Mouse (Mus musculus): Measurements from ENCODE around the gene Tmem45b. TPM values are rescaled to one million over a fixed set of nuclear protein-coding genes. Genes with fewer than 3 reads are reported as not detected.

Tmem45b gene
- total RNA-seq, 1 experiment, result 2.0 TPM

- no peaks in the 10 kb centered on the region for H3K9me3 ChIP-seq (ENCODE audit: control insufficient read depth, insufficient read depth, low read depth, low read length)
- H3K4me1 ChIP-seq (ENCODE audit: control insufficient read depth in 2 of 2, insufficient read depth in 2 of 2, low read length in 2 of 2, poor library complexity in 1 of 2), result peaks cover 0 to 2% of the 10 kb centered on the region in 2 experiments; a peak in 1 of 4 replicates
- no peak overlapping the region for H3K27ac ChIP-seq (ENCODE audit: insufficient read depth, low read depth, low read length, poor library complexity, severe bottlenecking)
- no peak for TF ChIP-seq ZNF384 (IDR thresholded peaks at IDR 0.05; ENCODE audit: low read depth, low read length)
- TF ChIP-seq CHD2 (IDR thresholded peaks at IDR 0.05; ENCODE audit: low read depth, low read length), result no peak
- TF ChIP-seq ZC3H11A (IDR thresholded peaks at IDR 0.05; ENCODE audit: borderline replicate concordance, low read depth, low read length), result no peak
- no peak for TF ChIP-seq MAFK (IDR thresholded peaks at IDR 0.05; ENCODE audit: insufficient read depth, low read depth, low read length)
- no peak for TF ChIP-seq HCFC1 (IDR thresholded peaks at IDR 0.05; ENCODE audit: borderline replicate concordance, insufficient read depth, low read length)
- H3K4me3 ChIP-seq (ENCODE audit: insufficient read depth in 1 of 2, low read depth in 1 of 2, low read length in 2 of 2, poor library complexity in 1 of 2, severe bottlenecking in 1 of 2), result no peak overlapping the region
- no peaks in the 10 kb centered on the region for H3K36me3 ChIP-seq (ENCODE audit: control insufficient read depth, insufficient read depth, low read length, poor library complexity, severe bottlenecking)
- no peak for DNase-seq (ENCODE audit: low read depth, low spot score)
- in situ Hi-C loops (cut with MboI; ENCODE audit: low sequenced_read_pairs in 2 of 2, unreplicated experiment in 2 of 2), result no loop called here
- no peak overlapping the region for H3K9ac ChIP-seq (ENCODE audit: insufficient read depth, low read depth, low read length, poor library complexity, severe bottlenecking)
Measured at GRCm38 (mm10) chr9:31452166-31452565, 12.1 kb downstream of the Tmem45b start.

- H3K36me3 ChIP-seq (ENCODE audit: control insufficient read depth, insufficient read depth, low read length, poor library complexity, severe bottlenecking), result no peaks in the 10 kb centered on the region
- no peak overlapping the region for H3K27ac ChIP-seq (ENCODE audit: insufficient read depth, low read depth, low read length, poor library complexity, severe bottlenecking)
- H3K9me3 ChIP-seq (ENCODE audit: control insufficient read depth, insufficient read depth, low read depth, low read length), result no peaks in the 10 kb centered on the region
- TF ChIP-seq HCFC1 (IDR thresholded peaks at IDR 0.05; ENCODE audit: borderline replicate concordance, insufficient read depth, low read length), result no peak
- no peak for TF ChIP-seq CHD2 (IDR thresholded peaks at IDR 0.05; ENCODE audit: low read depth, low read length)
- no peak for TF ChIP-seq ZC3H11A (IDR thresholded peaks at IDR 0.05; ENCODE audit: borderline replicate concordance, low read depth, low read length)
- TF ChIP-seq MAFK (IDR thresholded peaks at IDR 0.05; ENCODE audit: insufficient read depth, low read depth, low read length), result 0 out of 2 replicates have a peak, but pooled peaks have one; percentile 25
- in situ Hi-C loops (cut with MboI; ENCODE audit: low sequenced_read_pairs in 2 of 2, unreplicated experiment in 2 of 2), result no loop called here
- peaks cover 2 to 3% of the 10 kb centered on the region in 2 experiments; a peak in 1 of 4 replicates for H3K4me1 ChIP-seq (ENCODE audit: control insufficient read depth in 2 of 2, insufficient read depth in 2 of 2, low read length in 2 of 2, poor library complexity in 1 of 2)
- no peak overlapping the region for H3K9ac ChIP-seq (ENCODE audit: insufficient read depth, low read depth, low read length, poor library complexity, severe bottlenecking)
- no peak for DNase-seq (ENCODE audit: low read depth, low spot score)
- H3K4me3 ChIP-seq (ENCODE audit: insufficient read depth in 1 of 2, low read depth in 1 of 2, low read length in 2 of 2, poor library complexity in 1 of 2, severe bottlenecking in 1 of 2), result peak overlapping the region; percentile 37 to 61; a peak in 3 of 4 replicates
Measured at GRCm38 (mm10) chr9:31449145-31449772, 15.0 kb downstream of the Tmem45b start.

- in situ Hi-C loops (cut with MboI; ENCODE audit: low sequenced_read_pairs in 2 of 2, unreplicated experiment in 2 of 2), result no loop called here
- Histone ChIP-seq H3K4me3 (ENCODE audit: insufficient read depth in 1 of 2, low read depth in 1 of 2, low read length in 2 of 2, poor library complexity in 1 of 2, severe bottlenecking in 1 of 2) (no peak overlapping the region), H3K27ac (ENCODE audit: insufficient read depth, low read depth, low read length, poor library complexity, severe bottlenecking) (no peak overlapping the region), H3K4me1 (ENCODE audit: control insufficient read depth in 2 of 2, insufficient read depth in 2 of 2, low read length in 2 of 2, poor library complexity in 1 of 2) (peaks cover 4 to 19% of the 10 kb centered on the region in 2 experiments), H3K36me3 (ENCODE audit: control insufficient read depth, insufficient read depth, low read length, poor library complexity, severe bottlenecking) (no peaks in the 10 kb centered on the region), H3K9ac (ENCODE audit: insufficient read depth, low read depth, low read length, poor library complexity, severe bottlenecking) (peak overlapping the region; percentile 30; the same call in 1 of the 2 replicates), H3K9me3 (ENCODE audit: control insufficient read depth, insufficient read depth, low read depth, low read length) (no peaks in the 10 kb centered on the region)
- no peak for DNase-seq (ENCODE audit: low read depth, low spot score)
- no peak for TF ChIP-seq HCFC1 (IDR thresholded peaks at IDR 0.05; ENCODE audit: borderline replicate concordance, insufficient read depth, low read length)
- TF ChIP-seq ZNF384 (IDR thresholded peaks at IDR 0.05; ENCODE audit: low read depth, low read length), result no peak
- TF ChIP-seq CHD2 (IDR thresholded peaks at IDR 0.05; ENCODE audit: low read depth, low read length), result no peak
- TF ChIP-seq MAFK (IDR thresholded peaks at IDR 0.05; ENCODE audit: insufficient read depth, low read depth, low read length), result no peak
- TF ChIP-seq ZC3H11A (IDR thresholded peaks at IDR 0.05; ENCODE audit: borderline replicate concordance, low read depth, low read length), result no peak
Measured at GRCm38 (mm10) chr9:31444236-31444635, 20.0 kb downstream of the Tmem45b start.

GRCm38 (mm10) chr9:31441487-31441886 is 22.8 kb downstream of the Tmem45b start:
- DNase-seq (ENCODE audit: low read depth, low spot score), result no peak
- Histone ChIP-seq H3K9ac (ENCODE audit: insufficient read depth, low read depth, low read length, poor library complexity, severe bottlenecking) (no peak overlapping the region), H3K4me3 (ENCODE audit: insufficient read depth in 1 of 2, low read depth in 1 of 2, low read length in 2 of 2, poor library complexity in 1 of 2, severe bottlenecking in 1 of 2) (no peak overlapping the region), H3K27ac (ENCODE audit: insufficient read depth, low read depth, low read length, poor library complexity, severe bottlenecking) (peak overlapping the region; percentile 37; the same call in 1 of the 2 replicates), H3K9me3 (ENCODE audit: control insufficient read depth, insufficient read depth, low read depth, low read length) (no peaks in the 10 kb centered on the region), H3K4me1 (ENCODE audit: control insufficient read depth in 2 of 2, insufficient read depth in 2 of 2, low read length in 2 of 2, poor library complexity in 1 of 2) (peaks cover 7 to 25% of the 10 kb centered on the region in 2 experiments), H3K36me3 (ENCODE audit: control insufficient read depth, insufficient read depth, low read length, poor library complexity, severe bottlenecking) (no peaks in the 10 kb centered on the region)
- no peak for TF ChIP-seq CHD2 (IDR thresholded peaks at IDR 0.05; ENCODE audit: low read depth, low read length)
- TF ChIP-seq ZNF384 (IDR thresholded peaks at IDR 0.05; ENCODE audit: low read depth, low read length), result no peak
- no peak for TF ChIP-seq ZC3H11A (IDR thresholded peaks at IDR 0.05; ENCODE audit: borderline replicate concordance, low read depth, low read length)
- TF ChIP-seq HCFC1 (IDR thresholded peaks at IDR 0.05; ENCODE audit: borderline replicate concordance, insufficient read depth, low read length), result no peak
- TF ChIP-seq MAFK (IDR thresholded peaks at IDR 0.05; ENCODE audit: insufficient read depth, low read depth, low read length), result no peak
- in situ Hi-C loops (cut with MboI; ENCODE audit: low sequenced_read_pairs in 2 of 2, unreplicated experiment in 2 of 2), result no loop called here
